Mouse (Mus musculus): ENCODE measurements around the gene Grin3a. TPM values are rescaled to one million over a fixed set of nuclear protein-coding genes. Genes with fewer than 3 reads are reported as not detected.

Grin3a gene
- total RNA-seq, 2 experiments from 2014 or later: 0.95 to 1.1 TPM

Other genes with a start within 250 kb of the Grin3a start
- 10 to 100 TPM; 13.8 to 14.0 TPM for gene Tmem246, start 247.9 kb downstream of the Grin3a start, total RNA-seq (2021)
- 10 to 100 TPM; 60.6 to 60.8 TPM for gene Rnf20, start 213.7 kb downstream of the Grin3a start, total RNA-seq (2021)
- not detected for gene Ppp3r2, start 163.7 kb downstream of the Grin3a start, total RNA-seq (2021)

Measured in adrenal gland, postnatal 4 days (tissue).